Mouse (Mus musculus) stomach, embryonic 14.5 days (tissue): ENCODE measurements around the gene 4930583I09Rik. TPM values are rescaled to one million over a fixed set of nuclear protein-coding genes. Genes with fewer than 3 reads are reported as not detected.

Experiments used
- ATAC-seq: fragments of 200-750 bp; cut with Nextera tagmentation; 2 replicates; pipeline ENCODE4 v1.8.0; 2017; ENCODE audit warnings: low read depth, moderate TSS enrichment; ENCODE audit not compliant: insufficient number of reproducible peaks, insufficient read depth, low FRiP score
- H3K27ac ChIP-seq: fragments of 300-500 bp; sonication (generic); 2 replicates; pipeline ENCODE4 v1.5.1; 2014; ENCODE audit warnings: mild to moderate bottlenecking, low read length, moderate library complexity, mixed read lengths
- H3K27me3 ChIP-seq: fragments of 300-500 bp; sonication (generic); 2 replicates; pipeline ENCODE4 v1.6.1; 2014; ENCODE audit warnings: low read length, control low read depth, mixed read lengths; ENCODE audit not compliant: control insufficient read depth, insufficient read depth
- H3K36me3 ChIP-seq: fragments of 300-500 bp; sonication (generic); 2 replicates; pipeline ENCODE4 v1.6.1; 2014; ENCODE audit warnings: mild to moderate bottlenecking, control low read depth, low read length, moderate library complexity, mixed read lengths; ENCODE audit not compliant: control insufficient read depth, insufficient read depth
- H3K4me1 ChIP-seq: fragments of 300-500 bp; sonication (generic); 2 replicates; pipeline ENCODE4 v1.6.1; 2014; ENCODE audit warnings: low read length, control low read depth, mixed read lengths; ENCODE audit not compliant: control insufficient read depth, insufficient read depth
- H3K4me2 ChIP-seq: fragments of 300-500 bp; sonication (generic); replicated peaks from 2 replicates; pipeline ENCODE4 v1.6.1; 2014; ENCODE audit warnings: low read depth, low read length, control low read depth
- H3K4me3 ChIP-seq: fragments of 300-500 bp; sonication (generic); 2 replicates; pipeline ENCODE4 v1.5.1; 2014; ENCODE audit warnings: low read depth, low read length, control low read depth
- H3K9ac ChIP-seq: fragments of 300-500 bp; sonication (generic); replicated peaks from 2 replicates; pipeline ENCODE4 v1.6.1; 2014; ENCODE audit warnings: low read depth, mild to moderate bottlenecking, control low read depth, low read length, moderate library complexity, mixed read lengths
- H3K9me3 ChIP-seq: fragments of 300-500 bp; sonication (generic); 2 replicates; pipeline ENCODE4 v1.6.1; 2016; ENCODE audit warnings: low read depth, low read length, control low read depth; ENCODE audit not compliant: control insufficient read depth
- WGBS: fragments of 180-500 bp; shearing (Covaris S2); extraction: QIAGEN DNeasy Blood & Tissue Kit; methylation state at CpG from one replicate; pipeline ENCODE4 v1.1.7; 2014; 5-methylcytosine and 5-hydroxymethylcytosine counted together
- polyA plus RNA-seq: library from polyadenylated mRNA; unstranded; fragments of >200 nt; fragmentation: Nextera tagmentation; extraction: Ambion mirVana; gene quantifications from 2 replicates; pipeline ENCODE4 v1.2.1, GENCODE M21; 2014

4930583I09Rik gene
- polyA plus RNA-seq, 1 experiment from 2014 or later: not detected

DNA sequence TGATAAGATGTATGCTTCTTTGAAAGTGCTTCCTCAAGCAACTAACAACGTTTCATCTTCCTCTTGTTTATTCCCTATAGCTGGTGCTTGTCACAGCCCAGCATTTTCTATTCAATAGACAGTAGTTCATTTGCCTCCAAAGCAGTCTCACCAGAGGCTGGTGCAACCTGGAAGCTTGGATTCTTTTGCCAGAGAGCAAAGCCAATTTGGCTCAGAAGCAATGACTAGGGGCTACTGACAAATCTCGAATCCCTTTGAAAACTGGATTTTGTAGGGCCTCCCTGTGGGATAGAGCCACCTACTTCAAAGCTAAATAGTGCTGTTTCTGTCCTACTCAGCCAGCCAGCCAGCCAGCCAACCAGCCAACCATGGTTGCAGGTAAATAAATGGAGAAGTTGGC lies 20.1 kb downstream of the 4930583I09Rik start:
- WGBS: 72% methylated on average over 2 of the region's 2 CpGs
- no peak for ATAC-seq

DNA sequence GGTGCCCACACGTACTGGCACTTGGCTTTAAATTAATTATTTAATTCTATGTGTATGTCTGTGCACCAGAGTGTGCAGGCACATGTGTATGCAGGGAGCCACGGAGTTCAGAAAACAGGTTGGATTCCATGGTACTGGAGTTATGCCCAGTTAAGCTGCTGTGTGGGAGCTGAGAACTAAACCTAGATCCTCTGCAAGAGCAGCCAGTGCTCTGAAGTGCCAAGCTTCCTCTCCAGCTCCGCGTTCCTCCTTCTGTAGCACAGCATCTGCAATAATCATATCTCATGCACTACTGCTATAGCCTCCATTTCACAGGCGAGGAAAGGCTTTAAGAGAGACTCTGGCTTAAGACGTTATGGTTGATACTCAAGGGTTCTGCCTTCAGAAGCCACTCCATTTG lies 22.3 kb downstream of the 4930583I09Rik start:
- H3K4me3 ChIP-seq: no peak overlapping the region
- no peaks in the 10 kb centered on the region for H3K4me1 ChIP-seq
- H3K27ac ChIP-seq: no peak overlapping the region
- H3K36me3 ChIP-seq: no peaks in the 10 kb centered on the region
- no peak for ATAC-seq
- no peaks in the 10 kb centered on the region for H3K27me3 ChIP-seq
- WGBS: 87% methylated on average over 6 of the region's 6 CpGs
- H3K4me2 ChIP-seq: no peak overlapping the region
- no peak overlapping the region for H3K9ac ChIP-seq
- no peaks in the 10 kb centered on the region for H3K9me3 ChIP-seq

More for the DNA sequence above, 20.1 kb downstream of the 4930583I09Rik start:
- Histone ChIP-seq H3K36me3 (no peaks in the 10 kb centered on the region), H3K4me3 (no peak overlapping the region), H3K4me1 (no peaks in the 10 kb centered on the region), H3K9me3 (no peaks in the 10 kb centered on the region), H3K4me2 (no peak overlapping the region), H3K27me3 (no peaks in the 10 kb centered on the region), H3K9ac (no peak overlapping the region), H3K27ac (no peak overlapping the region)

DNA sequence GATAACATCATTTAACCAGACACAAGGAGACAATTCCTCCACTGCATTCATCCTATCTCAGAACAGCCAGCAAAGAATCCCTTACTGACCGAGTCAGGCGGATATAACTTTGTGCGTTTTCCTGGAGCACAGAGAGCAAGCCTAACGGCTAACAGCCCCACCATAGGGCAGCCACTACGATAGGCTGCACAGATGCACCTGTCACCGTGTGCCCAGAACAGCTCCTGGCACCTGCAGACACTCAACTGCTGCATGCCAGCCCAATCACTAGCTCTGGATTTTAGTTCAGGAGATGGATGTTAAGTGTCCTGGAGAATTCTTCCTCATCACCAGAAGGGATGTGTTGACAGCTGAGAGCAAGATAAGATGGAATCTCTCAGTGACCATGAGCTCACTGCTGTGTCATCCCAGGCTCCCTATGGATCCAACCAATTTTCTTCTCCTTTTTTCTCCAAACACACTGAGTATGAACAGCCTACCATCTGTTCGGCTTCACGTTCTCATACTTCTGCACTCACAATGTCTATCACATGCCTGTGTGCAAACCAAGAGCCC lies 29.8 kb downstream of the 4930583I09Rik start:
- 79% methylated on average over 8 of the region's 8 CpGs for WGBS
- Histone ChIP-seq H3K9ac (no peak overlapping the region), H3K4me3 (no peak overlapping the region), H3K36me3 (no peaks in the 10 kb centered on the region), H3K9me3 (no peaks in the 10 kb centered on the region), H3K4me1 (peaks cover 6% of the 10 kb centered on the region; the same call in 1 of the 2 replicates), H3K27me3 (no peaks in the 10 kb centered on the region), H3K4me2 (no peak overlapping the region), H3K27ac (no peak overlapping the region)
- no peak for ATAC-seq

DNA sequence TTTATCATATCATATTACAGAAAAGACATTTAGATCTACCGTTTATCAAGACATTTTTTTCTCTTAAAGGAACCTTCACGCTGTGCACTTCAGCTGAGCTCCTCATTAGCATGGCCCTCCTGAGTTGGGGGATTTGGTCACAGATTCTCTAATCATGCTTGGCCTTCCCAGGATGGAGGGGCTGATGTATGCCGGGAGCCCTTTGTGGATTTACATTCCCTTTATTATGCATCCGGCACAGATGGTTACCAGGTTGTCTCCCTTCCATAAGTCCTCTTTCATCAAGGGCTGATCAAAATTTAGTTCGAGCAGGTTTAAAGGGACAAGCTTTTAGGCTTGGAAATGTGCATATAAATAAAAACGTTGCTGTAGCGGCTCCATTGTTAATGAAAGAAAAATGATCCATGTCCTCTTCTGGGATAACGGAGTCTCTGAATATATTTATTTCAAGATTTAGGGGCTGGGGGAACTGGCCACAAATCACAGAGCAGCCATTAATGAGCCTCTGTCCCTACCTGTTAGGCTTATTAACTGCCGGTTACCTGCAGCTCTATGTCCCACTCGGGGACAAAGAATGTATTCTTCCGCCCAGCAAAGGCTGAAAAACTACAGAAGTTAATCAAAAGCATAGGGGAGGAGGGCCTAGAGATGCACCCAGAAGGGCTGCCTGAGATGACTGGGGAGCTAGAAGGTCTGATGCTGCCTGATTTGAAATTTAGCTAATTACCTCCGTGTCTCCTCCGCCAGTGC lies 31.3 kb downstream of the 4930583I09Rik start:
- no peaks in the 10 kb centered on the region for H3K36me3 ChIP-seq
- no peak overlapping the region for H3K4me3 ChIP-seq
- ATAC-seq: no peak
- H3K27ac ChIP-seq: no peak overlapping the region
- no peak overlapping the region for H3K4me2 ChIP-seq
- H3K9me3 ChIP-seq: no peaks in the 10 kb centered on the region
- 61% methylated on average over 13 of the region's 13 CpGs for WGBS
- no peaks in the 10 kb centered on the region for H3K27me3 ChIP-seq
- H3K4me1 ChIP-seq: peaks cover 6% of the 10 kb centered on the region; the same call in 1 of the 2 replicates
- H3K9ac ChIP-seq: no peak overlapping the region

DNA sequence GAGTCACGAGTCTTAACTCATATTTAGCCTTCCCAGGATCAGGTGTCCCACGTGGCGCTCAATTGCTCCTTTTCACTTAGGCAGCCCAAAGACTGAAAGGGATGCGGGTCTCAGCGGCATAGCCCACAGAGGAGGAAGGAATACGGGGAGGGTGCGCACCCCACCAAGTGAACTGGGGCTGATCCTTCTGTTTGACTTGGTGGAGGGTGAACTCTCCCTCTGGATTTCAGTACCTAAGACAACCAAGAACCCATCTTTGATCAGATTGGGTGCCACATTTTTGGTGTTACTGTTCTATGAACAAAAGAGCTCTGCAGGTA lies 33.0 kb downstream of the 4930583I09Rik start:
- no peak overlapping the region for H3K27ac ChIP-seq
- ATAC-seq: no peak
- no peak overlapping the region for H3K4me3 ChIP-seq
- no peak overlapping the region for H3K4me2 ChIP-seq
- no peak overlapping the region for H3K9ac ChIP-seq
- 54% methylated on average over 7 of the region's 7 CpGs for WGBS
- H3K9me3 ChIP-seq: no peaks in the 10 kb centered on the region
- peaks cover 6% of the 10 kb centered on the region; the same call in 1 of the 2 replicates for H3K4me1 ChIP-seq
- H3K27me3 ChIP-seq: no peaks in the 10 kb centered on the region
- no peaks in the 10 kb centered on the region for H3K36me3 ChIP-seq

DNA sequence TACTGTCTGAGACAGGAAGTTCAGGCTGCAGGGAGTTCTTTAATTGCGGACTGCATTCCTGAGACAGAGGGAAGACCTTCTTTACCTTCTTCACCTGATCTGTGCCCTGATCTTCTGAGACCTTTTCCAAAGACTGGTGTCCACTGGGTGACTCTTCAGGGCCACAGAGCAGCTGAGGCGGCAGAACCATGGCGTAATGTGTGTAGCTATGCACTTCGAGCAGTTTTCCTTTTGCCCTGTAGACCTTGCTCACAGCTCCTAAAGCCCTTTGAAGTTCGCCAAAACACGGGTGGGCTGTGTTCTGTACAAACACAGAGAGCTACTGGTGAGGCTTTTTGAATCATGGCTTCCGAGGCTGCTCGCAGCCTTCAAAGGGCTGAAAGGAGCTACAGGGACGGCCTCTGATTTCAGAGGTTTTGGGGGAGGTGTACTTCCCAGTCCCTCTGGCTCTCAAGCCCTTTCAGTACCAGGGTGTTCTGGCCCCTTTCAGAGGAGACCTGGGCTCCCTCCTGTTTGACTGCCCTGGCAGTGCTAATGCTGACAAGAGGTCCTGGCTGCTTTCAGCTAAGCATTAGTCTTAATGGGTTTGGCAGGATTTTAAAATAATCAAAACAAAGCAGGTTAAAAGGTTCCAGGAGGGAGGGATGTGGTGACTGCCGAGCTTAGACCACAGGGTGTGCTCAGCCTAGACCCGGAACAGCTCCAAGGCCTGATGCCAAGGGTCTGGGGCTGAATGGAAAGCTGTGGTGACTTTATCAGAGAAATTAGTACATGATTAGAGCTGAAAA lies 33.5 kb downstream of the 4930583I09Rik start:
- Histone ChIP-seq H3K4me1 (peaks cover 6% of the 10 kb centered on the region; the same call in 1 of the 2 replicates), H3K4me3 (no peak overlapping the region), H3K36me3 (no peaks in the 10 kb centered on the region), H3K4me2 (no peak overlapping the region), H3K9ac (no peak overlapping the region), H3K9me3 (no peaks in the 10 kb centered on the region), H3K27me3 (no peaks in the 10 kb centered on the region), H3K27ac (no peak overlapping the region)
- ATAC-seq: peak; percentile 75
- 18% methylated on average over 11 of the region's 11 CpGs for WGBS

DNA sequence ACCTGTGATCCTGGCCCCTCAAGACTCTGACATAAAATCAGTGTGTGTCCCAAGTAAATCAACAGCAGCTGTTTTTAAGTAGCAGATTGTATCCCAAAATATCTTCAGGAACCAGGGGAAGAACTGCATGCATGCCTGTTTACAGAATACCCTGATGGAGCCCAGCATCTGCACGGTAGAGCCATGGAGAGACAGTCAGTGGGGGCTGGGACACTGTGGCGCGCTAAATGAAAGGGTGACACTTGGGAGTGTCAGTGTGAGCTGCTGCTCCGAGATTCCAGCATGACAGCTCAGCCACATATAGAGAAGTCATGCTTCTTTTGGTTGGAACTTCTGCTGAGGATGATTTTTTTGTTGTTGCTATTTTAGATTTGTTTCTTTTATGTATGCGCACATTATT lies 43.2 kb downstream of the 4930583I09Rik start:
- WGBS: 68% methylated on average over 5 of the region's 5 CpGs
- Histone ChIP-seq H3K9ac (no peak overlapping the region), H3K36me3 (no peaks in the 10 kb centered on the region)

DNA sequence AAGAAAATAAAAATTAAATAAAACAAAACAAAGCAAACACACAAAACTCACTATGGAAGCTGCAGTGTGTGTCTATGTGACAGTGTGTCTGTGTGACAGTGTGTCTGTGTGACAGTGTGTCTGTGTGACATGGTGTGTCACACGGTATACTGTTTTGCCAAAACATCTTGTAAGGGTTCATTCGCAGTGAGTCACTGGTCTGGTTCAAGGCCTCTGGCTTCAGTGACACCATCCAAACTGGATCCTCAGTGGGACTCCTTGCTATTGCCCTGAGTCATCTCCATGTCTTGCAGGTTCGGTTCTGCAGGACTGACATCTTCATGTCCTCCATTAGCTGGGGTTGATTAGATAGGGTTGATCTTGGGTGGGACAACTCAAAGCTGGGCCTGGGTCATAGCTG lies 43.8 kb downstream of the 4930583I09Rik start:
- Histone ChIP-seq H3K9ac (no peak overlapping the region), H3K36me3 (no peaks in the 10 kb centered on the region), H3K4me2 (no peak overlapping the region), H3K9me3 (no peaks in the 10 kb centered on the region), H3K27ac (no peak overlapping the region), H3K4me3 (no peak overlapping the region), H3K27me3 (no peaks in the 10 kb centered on the region), H3K4me1 (no peaks in the 10 kb centered on the region)
- WGBS: 95% methylated on average over 3 of the region's 3 CpGs
- ATAC-seq: no peak

More for the DNA sequence above, 43.2 kb downstream of the 4930583I09Rik start:
- no peak for ATAC-seq
- H3K4me2 ChIP-seq: no peak overlapping the region
- no peaks in the 10 kb centered on the region for H3K9me3 ChIP-seq
- no peak overlapping the region for H3K4me3 ChIP-seq
- no peaks in the 10 kb centered on the region for H3K27me3 ChIP-seq
- no peaks in the 10 kb centered on the region for H3K4me1 ChIP-seq
- no peak overlapping the region for H3K27ac ChIP-seq
